Mouse (Mus musculus) testis, adult 2 months (tissue): Measurements from ENCODE around the gene Unk.

Experiments
- CTCF ChIP-seq: fragments of 200-500 bp; IDR thresholded peaks from 2 replicates; pipeline ENCODE4 v1.5.1; 2012; ENCODE audit warnings: low read depth, mild to moderate bottlenecking, inconsistent platforms, low read length, moderate library complexity; ENCODE audit not compliant: control insufficient read depth, insufficient read depth, insufficient replicate concordance
- POLR2A ChIP-seq: fragments of 200-500 bp; IDR thresholded peaks from 2 replicates; pipeline ENCODE4 v1.6.1; 2012; ENCODE audit warnings: low read depth, mild to moderate bottlenecking, inconsistent platforms, low read length, moderate library complexity; ENCODE audit not compliant: control insufficient read depth

- TF ChIP-seq CTCF (no peak), POLR2A (no peak)
These were observed 53.1 kb downstream of the Unk start for GRCm38 (mm10) chr11:116083096-116083672.
